Mouse (Mus musculus): ENCODE measurements around the gene Kif4. TPM values are rescaled to one million over a fixed set of nuclear protein-coding genes. Genes with fewer than 3 reads are reported as not detected.

Gene Kif4
- polyA plus RNA-seq, 1 experiment from 2014 or later, result 23.5 TPM

DNA sequence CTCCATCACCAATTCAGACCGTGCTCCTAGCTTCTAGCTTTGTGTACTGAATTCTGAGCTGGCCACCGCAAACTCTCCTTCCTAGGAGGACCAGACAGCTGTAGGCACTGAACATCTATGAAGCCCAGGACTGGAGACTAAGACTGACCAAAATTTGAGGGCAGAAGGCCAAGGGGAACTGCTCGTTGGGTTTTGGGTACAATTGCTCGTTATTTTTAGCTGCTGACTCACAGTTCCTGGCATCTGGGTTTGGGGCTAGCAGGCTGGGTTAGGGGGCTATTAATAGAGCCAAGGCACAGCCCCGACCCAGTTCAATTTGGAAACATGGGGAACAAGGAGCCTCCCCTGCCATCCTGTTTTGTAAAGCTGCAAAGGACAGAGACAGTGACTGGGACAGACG is 115.2 kb downstream of the Kif4 start:
- Histone ChIP-seq H3K4me1 (ENCODE audit: control insufficient read depth, insufficient read depth, low read length) (no peaks in the 10 kb centered on the region), H3K9ac (ENCODE audit: low read length) (peak overlapping the region; percentile 66), H3K27me3 (ENCODE audit: control insufficient read depth, insufficient read depth, low read length) (no peaks in the 10 kb centered on the region), H3K27ac (ENCODE audit: low read length) (peak overlapping the region; percentile 90), H3K4me3 (ENCODE audit: low read length) (peak overlapping the region; percentile 40), H3K4me2 (ENCODE audit: low read depth, low read length) (peak overlapping the region; percentile 57), H3K36me3 (ENCODE audit: control insufficient read depth, insufficient read depth) (no peaks in the 10 kb centered on the region), H3K9me3 (replicated peaks; ENCODE audit: control insufficient read depth, low read length) (no peaks in the 10 kb centered on the region; the same call in 1 of the 2 replicates)
- ATAC-seq (replicated peaks; ENCODE audit: extremely low read depth, insufficient read depth, low FRiP score), result peak; percentile 67
- WGBS, result 32% methylated on average over 6 of the region's 6 CpGs

DNA sequence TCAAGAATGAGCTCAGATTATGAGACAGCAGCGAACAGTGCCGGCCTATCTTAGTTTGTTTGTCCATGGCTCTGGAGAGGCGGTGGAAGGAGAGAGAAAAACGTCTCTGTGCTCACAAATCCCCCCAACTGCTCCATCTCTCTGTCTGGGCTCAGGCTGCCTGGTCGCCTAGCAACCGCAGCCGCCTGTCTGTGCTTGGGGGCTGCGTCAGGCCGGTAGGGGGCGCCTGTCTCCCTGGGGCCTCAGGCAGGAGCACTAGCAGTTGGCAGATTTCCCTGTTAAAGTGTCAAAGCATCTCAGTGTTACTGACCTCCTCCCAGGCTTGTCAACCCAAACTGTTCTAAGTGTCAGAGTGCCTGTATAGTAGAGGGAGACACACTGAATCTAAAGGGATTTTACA is 116.4 kb downstream of the Kif4 start:
- peak; percentile 35 for ATAC-seq (replicated peaks; ENCODE audit: extremely low read depth, insufficient read depth, low FRiP score)
- Histone ChIP-seq H3K4me2 (ENCODE audit: low read depth, low read length) (peak overlapping the region; percentile 57), H3K9ac (ENCODE audit: low read length) (no peak overlapping the region), H3K27ac (ENCODE audit: low read length) (peak overlapping the region; percentile 90; the same call in 1 of the 2 replicates), H3K4me3 (ENCODE audit: low read length) (peak overlapping the region; percentile 40), H3K27me3 (ENCODE audit: control insufficient read depth, insufficient read depth, low read length) (no peaks in the 10 kb centered on the region), H3K4me1 (ENCODE audit: control insufficient read depth, insufficient read depth, low read length) (no peaks in the 10 kb centered on the region), H3K36me3 (ENCODE audit: control insufficient read depth, insufficient read depth) (no peaks in the 10 kb centered on the region), H3K9me3 (replicated peaks; ENCODE audit: control insufficient read depth, low read length) (no peaks in the 10 kb centered on the region; the same call in 1 of the 2 replicates)
- WGBS, result 13% methylated on average over 10 of the region's 10 CpGs

DNA sequence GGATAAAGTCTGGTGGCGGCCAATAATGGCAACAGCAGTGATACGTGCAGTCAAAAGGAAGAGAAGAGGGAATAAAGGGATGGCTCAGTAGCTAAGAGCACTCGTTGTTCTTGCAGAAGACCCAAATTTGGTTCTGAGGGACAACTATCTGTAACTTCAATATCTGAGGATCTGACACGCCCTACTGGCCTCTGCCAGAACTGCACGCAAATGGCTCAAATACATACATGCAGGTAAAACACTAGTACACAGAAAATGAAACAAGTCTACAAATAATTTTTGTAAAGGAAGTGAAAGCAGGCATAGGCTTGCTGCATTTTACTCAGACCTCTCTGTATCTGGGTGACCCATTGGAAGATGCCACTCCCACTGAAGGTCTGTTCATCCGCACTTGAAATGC is 140.3 kb downstream of the Kif4 start:
- Histone ChIP-seq H3K27ac (ENCODE audit: low read length) (no peak overlapping the region), H3K9ac (ENCODE audit: low read length) (no peak overlapping the region), H3K4me1 (ENCODE audit: control insufficient read depth, insufficient read depth, low read length) (no peaks in the 10 kb centered on the region; the same call in 1 of the 2 replicates), H3K36me3 (ENCODE audit: control insufficient read depth, insufficient read depth) (no peaks in the 10 kb centered on the region), H3K27me3 (ENCODE audit: control insufficient read depth, insufficient read depth, low read length) (peaks cover 5% of the 10 kb centered on the region), H3K4me2 (ENCODE audit: low read depth, low read length) (no peak overlapping the region), H3K4me3 (ENCODE audit: low read length) (no peak overlapping the region), H3K9me3 (replicated peaks; ENCODE audit: control insufficient read depth, low read length) (no peaks in the 10 kb centered on the region)
- ATAC-seq (replicated peaks; ENCODE audit: extremely low read depth, insufficient read depth, low FRiP score), result no peak
- 75% methylated on average over 6 of the region's 6 CpGs for WGBS

DNA sequence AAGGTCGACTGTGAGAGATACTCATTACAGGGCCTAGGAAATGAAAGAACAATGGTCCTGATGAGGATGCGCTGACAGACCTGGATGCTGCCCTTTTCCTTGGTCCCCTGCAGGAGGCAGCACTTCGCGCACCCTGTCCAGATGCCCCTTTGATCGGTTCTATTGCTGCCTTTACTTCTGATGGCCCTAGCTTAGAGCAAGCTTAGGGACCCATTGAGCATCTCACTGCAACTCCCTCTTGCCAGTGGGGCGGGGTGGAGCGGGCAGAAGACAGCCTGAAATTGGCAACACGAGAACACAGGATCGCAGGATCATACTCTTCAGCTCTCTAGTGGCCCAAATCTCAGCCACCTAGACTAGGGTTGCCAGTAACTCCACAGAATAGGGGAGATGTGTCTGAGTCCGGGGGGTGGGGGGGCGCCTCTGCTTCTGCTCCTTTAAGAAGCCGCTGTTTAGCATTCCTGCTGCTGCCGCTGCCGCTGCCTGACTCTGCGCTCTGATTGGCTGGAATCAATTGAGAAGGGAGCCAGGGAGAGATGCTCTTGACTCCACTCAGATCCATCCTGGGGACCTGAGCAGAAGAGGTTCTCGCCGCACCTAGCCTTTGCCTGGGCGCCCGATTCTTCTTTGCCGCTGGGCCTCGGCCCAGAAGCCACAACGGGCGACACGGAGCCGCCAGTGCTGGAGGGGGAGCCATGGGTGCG is 141.8 kb downstream of the Kif4 start, which contains the start of gene Dlg3:
Gene Dlg3 (plus strand): TSS at position 542 of the 704 bp plus-strand sequence.
- ATAC-seq (replicated peaks; ENCODE audit: extremely low read depth, insufficient read depth, low FRiP score), result peak; percentile 37; the same call in 1 of the 2 replicates
- Histone ChIP-seq H3K9me3 (replicated peaks; ENCODE audit: control insufficient read depth, low read length) (no peaks in the 10 kb centered on the region), H3K27me3 (ENCODE audit: control insufficient read depth, insufficient read depth, low read length) (peaks cover 5% of the 10 kb centered on the region), H3K27ac (ENCODE audit: low read length) (no peak within 1 kb of the TSS), H3K36me3 (ENCODE audit: control insufficient read depth, insufficient read depth) (no peaks in the 10 kb centered on the region), H3K4me1 (ENCODE audit: control insufficient read depth, insufficient read depth, low read length) (no peaks in the 10 kb centered on the region; the same call in 1 of the 2 replicates), H3K9ac (ENCODE audit: low read length) (peak within 1 kb of the TSS; percentile 29; the same call in 1 of the 2 replicates), H3K4me2 (ENCODE audit: low read depth, low read length) (peak within 1 kb of the TSS; percentile 76), H3K4me3 (ENCODE audit: low read length) (peak within 1 kb of the TSS; percentile 50)
- WGBS, result 16% methylated on average over 26 of the region's 26 CpGs

DNA sequence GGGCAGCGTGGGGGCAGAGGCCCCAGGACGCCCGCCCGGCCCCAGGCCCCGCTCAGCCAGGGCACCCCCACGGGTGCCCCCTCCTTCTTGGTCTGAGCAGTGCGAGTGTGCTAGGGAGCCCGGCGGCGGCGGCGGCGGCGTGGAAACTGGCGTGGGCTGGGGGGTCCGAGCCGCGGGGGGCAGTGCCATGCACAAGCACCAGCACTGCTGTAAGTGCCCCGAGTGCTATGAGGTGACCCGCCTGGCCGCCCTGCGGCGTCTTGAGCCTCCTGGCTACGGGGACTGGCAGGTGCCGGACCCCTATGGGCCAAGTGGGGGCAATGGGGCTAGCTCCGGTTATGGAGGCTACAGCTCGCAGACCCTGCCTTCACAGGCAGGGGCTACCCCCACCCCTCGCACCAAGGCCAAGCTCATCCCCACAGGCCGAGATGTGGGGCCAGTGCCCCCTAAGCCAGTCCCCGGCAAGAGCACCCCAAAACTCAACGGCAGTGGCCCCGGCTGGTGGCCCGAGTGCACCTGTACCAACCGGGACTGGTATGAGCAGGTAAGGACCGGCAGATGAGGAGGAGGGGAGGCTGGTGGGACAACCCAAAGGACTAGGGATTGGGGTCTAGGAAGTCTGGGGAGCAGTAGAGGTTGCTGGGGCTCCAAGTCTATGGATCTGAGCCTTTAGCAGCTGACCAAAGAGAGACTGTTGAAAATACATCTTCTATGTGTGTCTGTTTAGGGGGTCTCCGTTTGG is 142.5 kb downstream of the Kif4 start:
- no peak for ATAC-seq (replicated peaks; ENCODE audit: extremely low read depth, insufficient read depth, low FRiP score)
- Histone ChIP-seq H3K4me2 (ENCODE audit: low read depth, low read length) (peak overlapping the region; percentile 76), H3K36me3 (ENCODE audit: control insufficient read depth, insufficient read depth) (no peaks in the 10 kb centered on the region), H3K9ac (ENCODE audit: low read length) (peak overlapping the region; percentile 29; the same call in 1 of the 2 replicates), H3K27ac (ENCODE audit: low read length) (no peak overlapping the region), H3K4me3 (ENCODE audit: low read length) (peak overlapping the region; percentile 50), H3K9me3 (replicated peaks; ENCODE audit: control insufficient read depth, low read length) (no peaks in the 10 kb centered on the region), H3K4me1 (ENCODE audit: control insufficient read depth, insufficient read depth, low read length) (no peaks in the 10 kb centered on the region; the same call in 1 of the 2 replicates), H3K27me3 (ENCODE audit: control insufficient read depth, insufficient read depth, low read length) (peaks cover 5% of the 10 kb centered on the region)
- 26% methylated on average over 30 of the region's 36 CpGs for WGBS

DNA sequence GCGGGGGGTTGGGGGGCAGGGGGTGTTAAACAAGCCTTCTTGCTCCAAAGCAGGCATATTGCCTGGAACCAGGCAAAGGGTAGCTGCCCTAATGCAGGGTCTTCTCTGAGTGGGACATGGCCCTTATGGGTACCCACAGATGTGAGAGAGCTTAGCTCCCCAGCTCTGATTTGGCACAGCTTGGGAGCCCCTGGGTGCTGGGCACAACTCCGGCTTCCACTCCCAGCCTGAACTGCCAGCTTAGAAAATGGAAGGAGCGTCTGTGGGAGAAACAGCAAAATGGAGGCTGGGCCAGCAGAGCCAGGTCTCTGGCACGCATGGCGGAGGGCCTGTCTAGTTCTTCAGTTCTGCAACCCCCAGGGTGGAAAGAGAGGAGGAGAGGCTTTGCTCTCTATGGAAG is 143.7 kb downstream of the Kif4 start:
- no peaks in the 10 kb centered on the region for H3K9me3 ChIP-seq (replicated peaks; ENCODE audit: control insufficient read depth, low read length)
- peaks cover 5% of the 10 kb centered on the region for H3K27me3 ChIP-seq (ENCODE audit: control insufficient read depth, insufficient read depth, low read length)
- H3K4me1 ChIP-seq (ENCODE audit: control insufficient read depth, insufficient read depth, low read length), result no peaks in the 10 kb centered on the region; the same call in 1 of the 2 replicates
- H3K27ac ChIP-seq (ENCODE audit: low read length), result no peak overlapping the region
- ATAC-seq (replicated peaks; ENCODE audit: extremely low read depth, insufficient read depth, low FRiP score), result no peak
- H3K4me3 ChIP-seq (ENCODE audit: low read length), result no peak overlapping the region
- no peaks in the 10 kb centered on the region for H3K36me3 ChIP-seq (ENCODE audit: control insufficient read depth, insufficient read depth)
- H3K9ac ChIP-seq (ENCODE audit: low read length), result no peak overlapping the region
- H3K4me2 ChIP-seq (ENCODE audit: low read depth, low read length), result no peak overlapping the region
- WGBS, result 90% methylated on average over 5 of the region's 5 CpGs

DNA sequence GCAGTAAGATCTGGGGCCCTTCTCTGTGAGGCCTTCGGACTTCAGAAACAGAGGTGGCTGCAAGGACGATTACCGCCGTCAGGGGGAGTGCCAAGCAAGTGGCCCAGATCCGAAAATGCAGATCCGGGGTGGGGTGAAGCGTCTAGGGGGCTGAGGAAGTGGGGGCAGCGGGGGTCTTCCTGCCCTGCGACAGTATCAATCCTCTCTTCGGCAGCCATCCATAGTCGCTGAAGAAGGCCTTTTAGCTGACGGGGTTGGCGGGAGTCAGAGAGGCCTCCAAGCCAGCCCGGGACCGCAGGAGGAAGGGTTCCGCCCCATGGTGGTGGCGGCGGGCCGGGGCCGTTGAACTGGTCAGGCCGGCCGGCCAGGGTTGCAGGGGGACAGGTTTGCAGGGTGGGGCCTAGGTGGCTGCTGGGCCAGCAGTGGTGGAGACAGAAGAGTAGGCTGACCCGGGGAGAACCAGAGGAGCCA is 148.8 kb downstream of the Kif4 start:
- ATAC-seq (replicated peaks; ENCODE audit: extremely low read depth, insufficient read depth, low FRiP score), result no peak

DNA sequence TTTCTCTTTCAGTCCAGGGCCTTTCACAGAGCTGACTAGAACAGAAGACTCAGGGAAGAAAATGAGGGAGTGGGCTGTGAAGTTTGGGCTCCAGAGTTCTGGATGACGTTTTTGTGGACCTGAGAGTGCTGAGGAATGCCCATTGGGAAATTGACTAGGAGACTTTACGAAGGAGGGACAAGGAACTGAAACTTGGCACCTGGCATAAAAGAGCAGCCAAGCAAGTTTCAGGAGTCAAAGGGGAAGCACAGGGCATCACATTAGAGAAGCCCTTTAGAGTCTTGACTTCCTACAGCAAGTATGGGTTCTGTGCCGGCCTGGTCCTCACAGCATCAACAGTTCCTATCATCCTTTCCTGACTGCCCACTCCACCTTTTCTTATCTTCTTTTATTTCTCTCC is 149.9 kb downstream of the Kif4 start:
- Histone ChIP-seq H3K9ac (ENCODE audit: low read length) (no peak overlapping the region), H3K27ac (ENCODE audit: low read length) (no peak overlapping the region), H3K4me1 (ENCODE audit: control insufficient read depth, insufficient read depth, low read length) (peaks cover 4% of the 10 kb centered on the region; the same call in 1 of the 2 replicates), H3K9me3 (replicated peaks; ENCODE audit: control insufficient read depth, low read length) (no peaks in the 10 kb centered on the region), H3K4me2 (ENCODE audit: low read depth, low read length) (no peak overlapping the region), H3K4me3 (ENCODE audit: low read length) (no peak overlapping the region), H3K36me3 (ENCODE audit: control insufficient read depth, insufficient read depth) (no peaks in the 10 kb centered on the region), H3K27me3 (ENCODE audit: control insufficient read depth, insufficient read depth, low read length) (no peaks in the 10 kb centered on the region)
- ATAC-seq (replicated peaks; ENCODE audit: extremely low read depth, insufficient read depth, low FRiP score), result no peak
- 78% methylated on average over 3 of the region's 3 CpGs for WGBS

More for the DNA sequence above, 148.8 kb downstream of the Kif4 start:
- Histone ChIP-seq H3K4me3 (ENCODE audit: low read length) (peak overlapping the region; percentile 56), H3K4me2 (ENCODE audit: low read depth, low read length) (peak overlapping the region; percentile 72), H3K36me3 (ENCODE audit: control insufficient read depth, insufficient read depth) (no peaks in the 10 kb centered on the region), H3K9ac (ENCODE audit: low read length) (peak overlapping the region; percentile 72), H3K9me3 (replicated peaks; ENCODE audit: control insufficient read depth, low read length) (no peaks in the 10 kb centered on the region), H3K4me1 (ENCODE audit: control insufficient read depth, insufficient read depth, low read length) (0 out of 2 replicates have a peak, but pooled peaks cover 2% of the 10 kb centered on the region), H3K27me3 (ENCODE audit: control insufficient read depth, insufficient read depth, low read length) (no peaks in the 10 kb centered on the region), H3K27ac (ENCODE audit: low read length) (no peak overlapping the region)
- WGBS, result 18% methylated on average over 23 of the region's 23 CpGs

Data from heart, embryonic 16.5 days (tissue).